Mouse (Mus musculus): ENCODE results near the gene Ankrd55.

DNA sequence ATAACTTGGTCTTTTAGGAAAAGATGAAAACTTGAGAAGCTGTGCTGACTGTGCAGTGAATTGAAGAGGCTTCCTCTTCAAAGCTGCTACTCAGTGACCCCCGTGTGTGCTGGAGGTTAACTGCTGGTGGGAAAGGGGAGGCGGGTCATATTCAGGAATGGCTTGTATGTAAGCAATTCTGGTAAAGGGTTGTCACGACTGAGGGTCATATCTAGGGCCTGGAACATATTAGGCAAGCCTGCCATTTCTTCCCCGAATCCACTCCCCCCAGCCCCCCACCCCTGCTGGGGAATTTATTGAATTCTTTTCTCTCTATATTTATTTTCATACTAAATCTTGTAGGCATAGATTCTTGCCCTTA lies 128.9 kb downstream of the Ankrd55 start:
- TF ChIP-seq CTCF (IDR thresholded peaks at IDR 0.05; ENCODE audit: low read depth, low read length) (no peak), POLR2A (IDR thresholded peaks at IDR 0.05; ENCODE audit: extremely low read depth, insufficient read depth, low read length) (no peak)
